Mouse (Mus musculus): ENCODE results near the gene Tspyl2.

GRCm38 (mm10) chrX:152368054-152368396, 25.8 kb upstream of the Tspyl2 start:
- TF ChIP-seq CTCF (IDR thresholded peaks at IDR 0.05; ENCODE audit: low read depth) (no peak), EP300 (IDR thresholded peaks at IDR 0.05; ENCODE audit: low read depth) (no peak)
